Mouse (Mus musculus) left cerebral cortex, postnatal 36 days (tissue): ENCODE measurements around the gene Fam222b. TPM values are rescaled to one million over a fixed set of nuclear protein-coding genes. Genes with fewer than 3 reads are reported as not detected.
A peak's percentile ranks its signal among the peaks of the same experiment; 100 is the strongest.

ENCODE experiments used
- DNase-seq, 2 experiments: peaks; one replicate each; pipeline ENCODE4 v3.0.0; 2021 to 2022; ENCODE audit warnings: low spot score in 2 of 2, mixed read lengths in 1 of 2
- intact Hi-C: fragments of 180-260 bp; cut with DNase I; formaldehyde crosslinking; loops from one replicate; pipeline ENCODE4 v1.15.1; 2025
- total RNA-seq, 2 experiments: library from RNA; stranded (reverse); gene quantifications; 2 replicates each; pipeline ENCODE4 v1.2.3; 2021

Gene Fam222b
- total RNA-seq, 2 experiments from 2014 or later = 29.0 to 29.7 TPM

DNA sequence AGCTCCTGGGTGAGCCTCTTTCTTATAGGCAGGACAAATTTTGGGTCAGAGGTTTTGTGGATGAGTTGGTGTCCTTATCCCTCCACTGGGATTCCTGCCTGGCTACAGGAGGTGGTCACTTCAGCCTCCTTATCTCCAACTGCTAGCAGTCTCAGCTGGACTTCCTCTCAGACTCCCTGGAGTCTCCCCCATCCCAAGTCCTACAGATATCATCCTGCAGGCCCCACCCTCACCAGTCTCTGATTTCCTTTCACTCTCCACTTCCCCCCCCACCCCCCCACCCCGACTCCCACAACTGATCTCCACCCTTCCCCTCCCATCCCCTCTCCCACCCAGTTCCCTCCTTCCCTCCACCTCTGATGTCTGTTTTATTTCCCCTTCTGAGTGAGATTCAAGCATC lies 10.9 kb upstream of the Fam222b start:
- intact Hi-C loops = no loop called here
- DNase-seq = no peak

DNA sequence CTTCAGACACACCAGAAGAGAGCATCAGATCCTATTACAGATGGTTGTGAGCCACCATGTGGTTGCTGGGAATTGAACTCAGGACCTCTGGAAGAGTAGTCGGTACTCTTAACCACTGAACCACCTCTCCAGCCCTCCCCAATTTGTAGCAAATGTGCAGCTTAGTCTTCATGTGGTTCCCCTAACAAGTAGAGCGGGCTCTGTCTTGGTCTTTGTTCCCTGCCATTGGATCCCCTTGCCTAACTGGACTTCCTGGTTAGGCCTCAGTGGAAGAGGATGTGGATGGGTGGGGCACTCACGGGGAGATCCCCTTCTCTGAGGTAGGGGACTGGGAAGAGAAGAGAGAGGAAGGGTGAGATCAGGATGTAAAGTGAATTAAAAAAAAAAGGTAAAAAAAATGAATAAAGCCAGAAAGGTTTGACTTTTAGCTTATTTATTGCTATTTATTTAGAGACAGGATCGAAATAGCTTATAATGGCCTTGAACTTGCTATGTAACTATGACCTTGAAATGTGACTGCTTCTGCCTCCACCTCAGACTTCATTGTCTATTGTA lies 7.5 kb upstream of the Fam222b start:
- intact Hi-C loops = no loop called here

DNA sequence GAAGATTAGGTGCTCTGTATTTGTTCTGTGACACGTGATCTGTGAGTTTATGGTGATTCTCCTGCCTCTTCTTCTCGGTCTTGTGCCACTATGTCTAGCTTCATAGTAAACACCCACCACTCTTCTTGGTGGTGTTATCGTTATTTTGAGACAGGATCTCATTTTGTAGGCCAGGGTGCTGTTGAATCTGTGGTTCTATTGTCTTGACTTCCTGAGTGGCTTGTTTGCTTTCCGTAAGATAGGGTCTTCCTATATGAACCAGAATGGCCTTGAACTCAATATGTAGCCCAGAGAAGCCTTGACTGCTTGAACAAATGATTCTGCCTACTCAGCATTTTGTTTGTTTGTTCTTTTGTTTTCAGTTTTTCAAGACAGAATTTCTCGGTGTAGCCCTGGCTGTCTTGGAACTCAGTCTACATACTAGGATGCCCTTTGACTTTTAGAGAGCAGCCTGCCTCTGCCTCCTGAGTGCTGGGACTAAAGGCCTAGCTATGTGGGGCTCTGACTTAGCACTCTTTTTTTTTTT lies 6.6 kb upstream of the Fam222b start:
- DNase-seq = no peak
- intact Hi-C loops = no loop called here

More for the DNA sequence above, 7.5 kb upstream of the Fam222b start:
- DNase-seq = no peak

DNA sequence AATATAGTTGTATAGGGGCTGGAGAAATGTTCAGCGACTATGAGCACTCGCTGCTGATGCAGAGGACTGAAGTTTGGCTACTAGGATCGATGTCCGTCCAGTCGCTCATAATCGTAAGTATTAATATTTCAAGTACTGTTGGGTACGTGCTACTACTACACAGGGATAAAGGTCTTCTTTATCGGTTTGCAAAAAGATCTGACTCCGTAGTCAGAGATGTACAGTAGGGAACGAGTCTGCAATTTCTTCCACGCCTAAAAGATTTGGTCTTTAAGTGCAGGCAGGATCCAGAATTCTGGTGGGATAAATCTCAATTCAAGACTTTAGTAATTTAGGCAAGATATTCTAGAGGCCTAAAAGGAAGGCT lies 340 bp upstream of the Fam222b start:
- intact Hi-C loops = loop anchor here (1.0 kb wide), 1 partner anchor 14 kb away; the partner anchor contains the start of gene Eral1
- DNase-seq = no peak

DNA sequence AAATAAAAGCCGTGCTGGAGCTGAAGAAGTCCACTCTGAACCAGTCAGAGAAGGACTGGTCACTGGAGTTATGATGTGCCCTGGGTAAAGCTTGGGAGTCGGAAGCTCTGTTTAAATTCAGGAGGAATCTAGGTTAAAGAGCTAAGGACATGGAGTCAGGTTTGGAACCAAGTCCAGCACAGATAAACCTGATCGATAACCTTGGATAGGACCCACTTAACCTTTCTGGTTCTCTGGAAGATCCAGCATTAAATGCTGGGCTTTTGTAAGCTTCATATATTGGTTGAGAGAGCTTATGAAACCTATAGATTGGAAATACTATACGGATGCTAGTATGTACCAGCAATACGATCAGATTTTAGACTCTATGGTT lies 670 bp downstream of the Fam222b start:
- no peak for DNase-seq
- intact Hi-C loops = loop anchor here (5.0 kb wide), 1 partner anchor 57 kb away; no protein-coding TSS in a partner anchor

DNA sequence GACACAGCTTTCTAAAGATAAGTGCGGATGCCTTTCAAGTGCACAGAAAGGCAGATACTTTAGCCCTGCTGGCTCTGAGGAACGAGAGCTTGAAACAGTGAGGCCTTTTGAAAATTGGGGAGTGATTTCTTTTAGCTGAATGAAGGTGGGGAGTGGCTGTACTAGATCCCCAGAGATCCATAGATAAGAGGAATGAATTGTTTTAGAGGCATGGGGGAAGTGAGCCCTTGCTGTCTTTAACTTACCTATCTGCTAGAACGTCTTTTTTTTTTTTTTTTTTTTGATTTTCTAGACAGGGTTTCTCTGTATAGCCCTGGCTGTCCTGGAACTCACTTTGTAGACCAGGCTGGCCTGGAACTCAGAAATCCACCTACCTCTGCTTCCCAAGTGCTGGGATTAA lies 2.6 kb downstream of the Fam222b start:
- intact Hi-C loops = loop anchor here (5.0 kb wide), 1 partner anchor 55 kb away; no protein-coding TSS in a partner anchor
- no peak for DNase-seq

DNA sequence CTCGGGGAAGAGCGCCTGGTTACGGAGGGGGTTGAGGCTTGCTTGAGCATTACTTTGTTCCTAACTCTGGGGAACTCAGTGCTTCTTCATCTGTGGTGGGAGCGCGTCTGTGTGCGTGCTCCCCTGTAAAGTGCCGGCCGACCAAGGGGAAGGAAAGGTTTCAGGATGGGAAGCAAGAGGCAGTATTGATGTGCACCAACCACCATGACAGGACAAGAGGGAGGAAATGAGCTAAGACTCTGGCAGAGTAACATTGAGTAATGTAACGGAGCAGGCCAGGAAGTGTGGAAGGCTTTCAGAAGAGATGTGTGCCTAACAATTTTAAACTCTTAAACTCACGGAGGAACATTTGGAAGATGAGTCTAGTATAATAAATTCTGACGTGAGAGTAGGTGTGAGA lies 6.3 kb downstream of the Fam222b start:
- no peak for DNase-seq
- intact Hi-C loops = no loop called here

DNA sequence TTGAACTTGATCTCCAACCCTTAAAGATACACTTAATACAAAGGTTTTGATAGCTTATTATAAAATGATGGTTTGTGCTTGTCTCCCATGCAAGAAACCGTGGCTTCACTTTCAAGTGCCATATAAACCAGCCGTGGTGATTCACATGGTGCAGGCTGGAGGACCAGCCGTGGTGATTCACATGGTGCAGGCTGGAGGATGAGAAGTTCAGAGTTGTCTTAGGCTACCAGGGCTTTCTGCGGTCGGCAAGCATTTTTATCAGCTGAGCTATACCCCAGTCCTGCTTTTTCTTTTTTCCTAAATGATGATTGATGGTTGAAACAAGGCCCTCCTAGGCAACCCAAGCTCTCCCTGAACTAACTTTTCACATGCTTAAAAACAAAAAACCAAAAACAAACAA lies 7.7 kb downstream of the Fam222b start:
- intact Hi-C loops = no loop called here
- no peak for DNase-seq

DNA sequence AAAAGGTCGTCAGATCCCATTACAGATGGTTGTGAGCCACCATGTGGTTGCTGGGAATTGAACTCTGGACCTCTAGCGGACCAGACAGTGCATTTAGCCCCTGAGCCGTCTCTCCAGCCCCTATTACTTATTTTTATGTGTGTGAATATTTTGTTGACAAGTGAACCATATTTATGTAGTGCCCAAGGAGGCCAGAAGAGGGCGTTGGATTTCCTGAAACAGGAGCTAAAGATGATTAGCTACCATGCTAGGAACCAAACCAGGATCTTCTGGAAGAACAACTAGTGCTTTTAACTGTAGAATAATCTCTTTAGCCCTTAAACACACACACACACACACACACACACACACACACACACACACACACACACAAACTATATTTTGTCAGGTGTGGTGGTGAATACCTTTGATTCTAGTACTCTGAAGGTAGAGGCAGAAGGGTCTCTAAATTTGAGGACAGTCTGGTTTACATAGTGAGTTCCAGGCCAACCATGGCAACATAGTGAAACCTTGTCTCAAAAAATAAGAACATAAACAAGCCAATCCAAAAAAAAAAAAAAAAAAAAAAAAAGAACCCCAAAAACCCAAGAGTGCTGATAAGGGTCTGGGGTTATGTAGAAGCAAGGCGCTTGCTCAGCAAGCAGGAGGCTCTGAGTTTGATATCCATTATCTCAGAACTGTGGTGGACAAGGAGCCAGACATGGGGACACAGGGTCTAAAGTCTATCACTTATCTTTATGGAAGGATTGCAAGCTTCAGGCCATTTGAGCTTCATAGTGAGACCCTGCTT lies 8.7 kb downstream of the Fam222b start:
- intact Hi-C loops = no loop called here
- DNase-seq = no peak

DNA sequence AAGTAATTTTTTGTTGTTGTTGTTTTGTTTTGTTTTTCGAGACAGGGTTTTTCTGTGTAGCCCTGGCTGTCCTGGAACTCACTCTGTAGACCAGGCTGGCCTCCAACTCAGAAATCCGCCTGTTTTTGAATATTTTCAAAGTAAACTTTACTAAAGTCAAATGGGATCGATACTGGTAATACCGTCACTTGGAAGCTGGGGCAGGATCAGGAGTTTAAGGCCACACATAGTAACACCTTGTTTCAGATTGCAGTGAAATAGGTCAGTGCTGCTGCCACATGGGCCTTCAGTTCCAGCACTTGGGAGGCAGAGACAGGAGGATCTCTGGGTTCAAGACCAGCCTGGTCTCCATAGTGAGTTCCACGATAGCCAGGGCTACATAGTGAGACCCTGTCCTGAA lies 10.0 kb downstream of the Fam222b start:
- DNase-seq = no peak
- intact Hi-C loops = no loop called here

DNA sequence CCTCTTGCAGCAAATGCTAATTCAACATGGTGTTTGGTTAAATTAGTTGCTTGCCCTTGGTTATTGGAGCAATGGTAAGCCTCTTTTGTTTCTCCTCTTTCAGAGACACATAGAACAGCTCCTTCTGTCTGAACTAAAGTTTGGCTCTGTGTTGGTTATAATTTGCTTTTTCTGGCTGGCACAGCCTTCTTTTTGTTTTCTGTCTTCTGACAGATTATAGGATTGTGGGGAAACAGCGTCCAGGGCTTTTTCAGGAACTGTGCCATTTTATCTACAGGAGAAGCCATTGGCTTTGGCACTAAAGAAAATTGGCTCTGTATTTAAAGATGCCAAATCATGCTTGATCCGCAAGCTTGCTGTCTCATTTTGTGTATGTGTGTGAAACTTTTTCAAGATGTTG lies 19.2 kb downstream of the Fam222b start:
- intact Hi-C loops = no loop called here
- DNase-seq = no peak

DNA sequence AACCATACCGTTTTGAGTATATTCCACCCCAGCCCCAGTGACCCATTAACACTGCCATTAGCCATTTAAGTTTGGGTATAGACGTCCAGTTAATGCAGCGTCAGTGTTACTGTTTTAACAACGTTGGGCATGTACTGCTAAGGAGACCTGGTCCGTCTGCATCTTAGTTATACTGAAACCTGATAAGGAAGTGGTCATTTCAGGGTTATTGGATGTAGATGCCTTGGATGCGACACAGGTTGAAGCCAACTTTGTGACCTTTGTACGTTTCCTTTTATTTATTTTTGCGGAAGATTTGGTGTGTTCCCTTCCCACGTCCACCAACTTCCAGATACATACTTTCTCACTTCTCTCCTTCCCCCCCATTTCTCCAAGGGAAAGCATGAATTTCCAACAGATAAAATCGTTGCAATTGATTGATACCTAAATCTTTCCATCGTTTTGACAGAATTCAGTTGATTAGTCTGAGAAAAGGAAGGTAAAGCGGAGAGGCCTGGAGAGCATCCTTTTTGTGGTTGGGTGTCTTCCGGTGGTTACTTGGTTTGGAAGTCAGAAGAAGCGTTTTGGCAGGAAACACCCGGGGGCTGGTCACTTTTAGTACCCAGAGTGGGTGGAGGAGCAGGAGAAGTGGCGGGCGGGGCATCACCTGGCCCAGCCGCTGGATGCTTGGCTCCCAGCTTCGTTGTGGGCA lies 20.4 kb downstream of the Fam222b start:
- intact Hi-C loops = no loop called here
- DNase-seq = no peak

DNA sequence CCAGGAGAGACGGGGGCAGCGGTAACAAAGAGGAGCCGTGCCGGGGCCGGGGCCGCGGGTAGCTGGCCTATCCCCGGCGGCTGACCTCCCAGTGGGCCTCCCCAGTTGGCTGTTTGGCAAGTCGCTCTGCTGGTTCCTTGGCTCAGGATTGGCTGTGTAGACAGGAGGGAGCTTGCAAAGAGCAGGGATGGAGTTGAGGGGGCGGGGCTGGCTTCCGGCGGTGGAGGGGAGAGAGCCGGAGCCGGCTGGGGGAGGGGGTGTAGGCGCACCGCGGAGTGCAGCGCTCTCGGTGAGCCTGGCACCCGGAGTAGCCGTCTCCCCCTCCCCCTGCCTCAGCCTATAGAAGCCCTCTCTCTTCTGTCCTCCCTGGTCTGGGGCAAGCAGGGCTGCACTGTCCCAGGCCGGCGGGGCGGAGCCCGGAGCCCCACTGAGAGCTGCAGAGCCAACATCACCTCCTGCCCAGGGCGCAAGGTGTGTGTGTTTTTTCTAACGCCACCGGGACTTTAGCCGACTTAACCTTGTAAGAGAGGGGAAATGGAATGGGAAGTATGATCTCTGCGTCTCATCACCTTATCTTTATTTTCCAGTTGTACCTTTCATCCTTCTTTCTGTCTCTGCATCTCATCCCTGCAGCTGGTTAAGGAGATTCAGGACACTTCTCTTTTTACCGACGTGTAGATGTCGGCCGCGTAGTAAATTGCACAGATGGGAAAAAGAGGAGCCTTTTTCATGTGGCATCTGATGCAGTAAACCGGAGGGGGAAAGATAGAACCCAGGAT lies 21.1 kb downstream of the Fam222b start:
- intact Hi-C loops = no loop called here
- DNase-seq = peak; percentile 91 to 93

DNA sequence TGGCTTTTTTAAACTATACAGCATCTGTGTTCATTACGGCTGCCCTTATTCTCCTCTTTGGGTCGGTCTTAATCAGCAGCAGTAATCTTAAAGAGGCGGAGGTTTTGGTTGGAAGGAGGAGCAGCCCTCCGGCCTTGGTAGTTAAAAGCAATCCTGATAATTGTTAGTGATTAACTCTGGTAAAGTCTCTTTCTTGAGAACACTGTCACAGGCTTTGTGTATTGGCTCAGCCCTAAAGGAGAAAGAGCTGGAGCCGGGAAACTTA lies 21.6 kb downstream of the Fam222b start:
- no peak for DNase-seq
- intact Hi-C loops = no loop called here

DNA sequence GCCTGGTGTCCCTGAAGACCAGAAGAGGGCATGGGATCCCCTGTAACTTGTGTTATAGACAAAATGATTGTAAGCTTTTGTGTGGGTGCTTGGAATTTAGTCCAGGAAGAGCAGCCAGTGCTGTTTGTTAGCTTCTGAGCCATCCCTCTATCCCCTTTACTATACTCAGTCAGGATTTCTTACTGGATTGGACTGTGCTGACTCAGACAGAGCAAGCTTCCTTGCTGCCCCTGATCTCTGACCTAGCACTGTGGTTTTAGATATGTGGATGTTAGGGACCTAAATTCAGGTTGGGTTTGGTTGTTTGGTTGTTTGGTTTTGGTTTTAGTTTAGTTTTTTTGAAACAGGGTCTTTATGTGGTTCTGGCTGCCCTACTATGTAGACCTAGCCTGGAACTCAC lies 24.0 kb downstream of the Fam222b start:
- intact Hi-C loops = no loop called here
- DNase-seq = no peak

DNA sequence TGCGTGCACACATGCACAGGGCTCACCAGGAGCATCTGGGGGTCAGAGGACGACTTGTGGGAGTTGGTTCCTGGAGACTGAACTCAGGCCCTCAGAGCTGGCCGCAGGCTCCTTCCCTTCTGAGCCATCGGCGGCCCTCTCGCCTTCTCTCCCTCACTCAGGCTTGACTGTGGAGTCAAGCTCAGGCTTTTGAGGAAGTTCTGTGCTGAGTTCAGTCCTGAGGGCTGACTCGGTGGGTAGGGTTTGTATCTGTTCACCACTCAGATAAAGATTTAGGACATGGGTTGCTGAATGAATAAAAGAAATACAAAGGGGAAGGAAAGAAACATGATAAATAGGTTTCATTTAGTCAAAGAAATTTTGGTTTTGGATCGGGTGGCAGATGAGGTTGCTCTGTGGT lies 25.4 kb downstream of the Fam222b start:
- no peak for DNase-seq
- intact Hi-C loops = no loop called here

DNA sequence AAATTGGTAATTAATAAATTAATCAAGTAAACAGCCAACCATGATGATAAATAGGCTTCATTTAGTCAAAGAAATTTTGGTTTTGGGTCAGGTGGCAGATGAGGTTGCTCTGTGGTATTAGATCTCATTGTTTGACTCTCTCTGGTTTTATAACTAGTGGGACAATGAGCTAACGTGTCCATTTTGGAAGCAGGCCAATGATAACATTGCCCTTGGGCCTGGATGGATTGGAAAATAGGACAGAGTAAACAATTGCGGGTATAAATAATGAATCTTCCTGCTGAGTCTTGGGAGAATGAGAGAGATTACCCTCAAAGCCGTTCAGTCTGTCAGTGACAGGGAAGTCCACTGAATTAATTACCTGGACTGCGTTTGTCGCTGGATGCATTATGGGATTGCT lies 26.7 kb downstream of the Fam222b start:
- intact Hi-C loops = no loop called here
- DNase-seq = no peak

DNA sequence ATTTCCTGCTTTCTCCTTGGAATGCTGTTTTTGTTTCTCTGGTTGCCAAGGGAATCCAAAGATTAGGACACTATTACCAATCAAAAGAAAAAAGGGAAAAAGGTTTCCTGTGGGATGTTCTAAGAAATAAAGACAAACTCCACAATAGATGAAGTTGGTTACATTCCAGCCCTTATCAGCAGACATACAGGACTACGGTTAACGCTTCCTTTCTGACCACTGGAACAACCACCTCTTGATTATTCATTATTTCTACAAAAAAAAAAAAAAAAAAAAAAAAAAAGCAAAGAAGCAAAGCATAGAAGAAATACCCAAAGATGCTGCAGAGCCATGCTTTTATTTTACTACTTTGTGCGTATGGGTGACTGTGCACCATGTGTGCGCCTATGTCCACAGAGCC lies 28.4 kb downstream of the Fam222b start:
- intact Hi-C loops = no loop called here

DNA sequence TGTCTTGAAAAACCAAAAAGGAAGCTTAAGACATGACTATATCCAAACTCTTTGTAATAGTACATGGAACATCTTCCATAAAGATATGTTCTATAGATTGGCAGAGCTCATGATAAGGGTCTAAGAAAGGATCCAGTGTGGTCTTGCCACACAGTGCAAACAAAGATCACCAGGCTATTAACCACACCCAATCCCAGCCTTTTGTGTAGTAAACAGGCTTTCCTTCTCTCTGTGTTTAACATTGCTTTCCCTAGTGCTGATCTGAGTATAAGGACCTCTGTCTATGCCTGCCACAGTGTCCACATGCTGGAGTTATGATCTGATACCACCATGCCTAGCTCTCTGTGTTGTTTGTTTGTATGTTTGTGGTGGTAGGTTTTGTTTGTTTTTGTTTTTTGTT lies 29.3 kb downstream of the Fam222b start:
- intact Hi-C loops = no loop called here
- DNase-seq = no peak

More for the DNA sequence above, 28.4 kb downstream of the Fam222b start:
- no peak for DNase-seq

DNA sequence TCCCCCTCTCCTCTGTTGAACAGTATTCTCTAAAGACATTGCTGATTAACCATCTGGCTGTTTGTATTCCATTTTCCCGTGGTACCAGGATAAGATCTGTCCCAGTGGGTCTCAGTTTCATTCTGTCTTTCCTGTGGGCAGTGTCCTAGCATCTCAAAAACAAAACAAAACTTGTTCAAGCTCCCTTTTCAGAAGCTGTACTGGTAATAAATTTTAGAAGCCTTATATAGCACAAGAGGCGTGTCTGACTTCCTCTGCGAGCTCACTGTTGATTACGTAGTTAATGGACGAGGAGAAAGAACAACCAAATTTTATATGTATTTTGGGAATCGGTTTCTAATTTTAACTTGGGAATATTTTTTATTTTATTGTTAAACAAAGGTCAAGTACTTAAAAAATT lies 31.2 kb downstream of the Fam222b start:
- intact Hi-C loops = no loop called here
- DNase-seq = no peak
